Mouse (Mus musculus): ENCODE measurements at regions not wholly inside any gene's neighbourhood (a gene's known extent, or its start where the extent isn't known, plus 50 kb on each side); places are given as distances from the start of the nearest gene placed in this dataset.
"Not testable (repeated sequence)": the region's sequence is repeated elsewhere in the genome, so short reads cannot be mapped to it uniquely, and the experiment has no call there.

- not testable (repeated sequence) for DNase-seq (ENCODE audit: low spot score in 2 of 2)
These were observed 693.5 kb upstream of the Gria3 start for GRCm38 (mm10) chrX:40707176-40707575.

GRCm38 (mm10) chrX:40708631-40709030 lies 692.0 kb upstream of the Gria3 start:
- DNase-seq (ENCODE audit: low spot score in 2 of 2) = no peak

GRCm38 (mm10) chrX:40740701-40741344 lies 659.8 kb upstream of the Gria3 start:
- peak; percentile 38 to 46 for DNase-seq (ENCODE audit: low spot score in 2 of 2)
